Mouse (Mus musculus): ENCODE measurements around the gene Enpp7.

Gene Enpp7

DNA sequence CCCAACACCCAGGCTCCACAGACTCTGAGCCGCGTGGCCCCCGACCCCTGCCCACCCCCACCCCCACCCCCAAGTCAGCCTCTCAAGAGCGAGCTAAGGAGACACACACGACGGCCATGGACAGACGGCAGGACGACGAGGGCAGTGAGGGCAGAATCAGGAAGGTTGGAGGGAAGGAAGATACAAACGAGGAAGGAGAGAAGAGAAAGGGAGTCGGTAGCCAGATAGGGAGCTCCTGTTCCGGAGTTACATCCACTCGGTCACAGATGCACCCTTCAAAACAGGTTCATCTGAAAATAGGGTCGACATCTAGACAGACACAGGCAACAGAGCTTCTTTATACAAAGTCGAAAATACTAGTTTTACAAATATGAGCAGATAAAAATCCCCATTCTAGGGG lies 48.5 kb downstream of the Enpp7 start:
- no peak for DNase-seq

GRCm38 (mm10) chr11:119036934-119037779 lies 49.2 kb downstream of the Enpp7 start:
- peak in 1 of 2 experiments; percentile 47 for DNase-seq

GRCm38 (mm10) chr11:119037780-119038401 lies 49.9 kb downstream of the Enpp7 start:
- DNase-seq: no peak

DNA sequence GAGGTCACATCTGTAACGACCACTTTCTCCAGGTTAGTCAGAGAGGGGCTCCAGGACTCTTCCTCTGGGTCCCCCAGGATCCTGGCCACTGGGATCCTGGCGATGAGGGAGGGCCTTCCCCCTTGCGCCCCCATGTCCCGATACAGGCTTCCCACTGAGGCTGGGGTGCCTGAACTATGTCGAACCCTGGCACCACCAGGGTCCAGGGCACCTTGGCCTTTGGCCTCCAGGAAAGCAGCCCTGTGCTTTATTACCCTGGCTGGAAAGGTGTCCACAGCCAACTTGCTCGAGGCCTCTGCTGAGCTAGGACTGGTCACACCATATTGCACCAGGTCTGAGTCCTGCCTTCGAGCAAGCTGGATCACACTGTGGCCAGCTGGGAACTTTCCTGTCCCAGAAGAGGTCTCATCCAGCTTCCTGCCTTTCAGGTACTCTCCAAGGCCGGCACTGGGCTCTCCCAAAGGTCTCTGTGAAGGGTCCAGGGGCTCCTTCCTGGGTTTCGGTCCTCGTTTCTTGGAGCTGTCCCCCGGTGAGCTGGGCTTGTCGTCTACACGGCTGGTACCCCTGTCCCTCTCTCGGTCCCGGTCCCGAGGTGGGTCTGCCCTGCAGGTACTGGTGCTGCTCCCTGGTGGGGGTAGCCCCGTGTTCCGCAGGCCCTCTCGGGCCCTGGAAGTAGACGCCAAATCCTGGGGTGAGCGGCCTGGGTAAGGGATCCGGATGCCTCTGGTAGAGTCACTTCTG lies 50.9 kb downstream of the Enpp7 start:
- DNase-seq: peak in 1 of 2 experiments; percentile 33

DNA sequence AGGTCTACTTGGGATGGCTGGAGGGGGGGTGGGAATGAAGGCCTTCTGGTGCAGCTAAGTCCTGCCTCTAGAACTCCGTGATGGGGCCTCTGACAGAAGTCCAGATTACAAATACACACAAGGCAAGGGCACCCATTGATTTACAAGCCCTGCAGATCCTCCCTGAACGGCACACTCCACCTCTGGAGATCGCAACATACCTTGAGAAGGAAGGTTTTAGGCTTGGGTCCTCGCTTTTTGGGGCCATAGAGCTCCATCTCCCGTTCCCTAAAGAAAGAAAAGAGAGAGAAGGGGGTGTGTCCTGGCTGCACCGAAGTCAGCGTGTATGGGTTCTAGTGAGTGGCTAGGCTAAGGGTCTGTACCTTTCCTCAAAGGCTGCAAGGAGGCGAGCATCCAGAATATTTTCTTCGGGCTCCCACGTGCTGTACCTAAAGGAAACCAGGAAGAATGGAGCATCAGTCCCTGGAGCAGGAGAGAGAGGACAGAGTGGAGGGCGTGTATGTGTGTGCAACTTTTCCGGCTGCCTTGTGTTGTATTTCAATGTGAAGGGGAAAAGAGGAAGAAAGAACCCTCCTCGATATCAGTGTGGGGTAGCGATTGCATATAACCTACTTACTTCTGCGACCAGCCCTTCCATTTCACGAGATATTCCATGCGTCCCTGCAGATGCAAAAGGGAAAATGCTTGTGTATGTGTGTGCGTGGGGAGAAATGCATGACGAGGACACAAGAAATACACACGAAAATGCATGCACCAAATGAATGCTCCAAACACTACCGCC lies 51.9 kb downstream of the Enpp7 start:
- DNase-seq: no peak

GRCm38 (mm10) chr11:119040600-119041324 lies 52.8 kb downstream of the Enpp7 start, which contains the start of gene Cbx8:
Cbx8 (minus strand) TSS chr11:119040969.
- DNase-seq: peak; percentile 99 to 100

GRCm38 (mm10) chr11:119041325-119041716 lies 53.3 kb downstream of the Enpp7 start:
- DNase-seq: no peak

GRCm38 (mm10) chr11:119041750-119042465 lies 53.9 kb downstream of the Enpp7 start:
- no peak for DNase-seq
